Mouse (Mus musculus) adrenal gland, postnatal 10 days (tissue): ENCODE measurements around the gene Rasl10a. TPM values are rescaled to one million over a fixed set of nuclear protein-coding genes. Genes with fewer than 3 reads are reported as not detected.
A peak's percentile ranks its signal among the peaks of the same experiment; 100 is the strongest.

Experiments used
- DNase-seq: peaks from one replicate; pipeline ENCODE4 v3.0.0; 2021; ENCODE audit warnings: mixed read lengths
- total RNA-seq, 2 experiments: library from RNA; stranded (reverse); gene quantifications; 2 replicates each; pipeline ENCODE4 v1.2.3; 2021

The Rasl10a gene
- total RNA-seq, 2 experiments from 2014 or later = 0.33 to 0.97 TPM

DNA sequence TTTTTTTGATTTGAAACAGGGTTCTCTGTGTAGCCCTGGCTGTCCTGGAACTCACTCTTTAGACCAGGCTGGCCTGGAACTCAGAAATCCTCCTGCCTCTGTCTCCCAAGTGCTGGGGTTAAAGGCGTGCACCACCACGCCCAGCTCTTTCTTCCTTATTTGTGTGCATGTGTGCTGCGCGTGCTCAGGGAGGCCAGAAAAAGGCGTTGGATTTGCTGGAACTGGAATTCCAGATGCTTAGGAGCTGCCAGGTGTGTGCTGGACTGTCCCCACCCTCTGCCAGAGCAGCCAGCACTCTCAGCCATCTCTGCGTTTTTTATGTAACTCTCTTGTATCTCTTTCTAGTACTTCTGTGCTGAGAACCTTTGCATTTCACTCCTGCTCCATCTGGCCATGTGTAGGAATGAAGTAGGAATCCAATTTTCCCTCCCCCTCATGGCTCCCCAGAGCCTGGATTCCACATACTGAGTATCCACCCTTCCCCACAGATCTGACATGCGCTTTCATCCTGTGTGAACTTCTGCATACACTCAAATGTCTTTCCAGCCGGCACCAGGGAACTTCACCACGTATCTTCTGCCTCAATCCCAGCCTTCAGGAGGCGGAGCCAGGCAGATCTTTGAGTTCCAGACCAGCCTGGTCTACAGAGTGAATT is 5.6 kb upstream of the Rasl10a start:
- no peak for DNase-seq

DNA sequence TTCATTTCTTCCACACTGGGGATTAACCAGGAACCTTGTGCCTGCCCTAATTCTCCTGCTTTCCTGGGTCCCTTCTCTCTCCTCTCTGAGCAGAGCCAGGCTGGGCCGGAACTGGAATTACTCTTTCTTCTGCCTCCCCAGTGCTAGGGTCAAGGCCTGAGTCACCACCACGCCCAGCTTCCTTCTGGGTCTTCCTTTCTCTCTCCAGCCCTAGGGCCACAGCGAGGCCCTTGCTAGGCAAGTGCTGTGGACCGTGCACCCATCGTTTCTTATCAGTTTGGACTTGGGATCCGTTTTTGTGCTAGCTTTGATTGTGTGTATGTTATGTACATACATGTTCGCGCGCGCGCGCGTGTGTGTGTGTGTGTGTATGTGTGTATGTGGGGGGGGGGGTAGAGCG is 3.8 kb upstream of the Rasl10a start:
- no peak for DNase-seq

DNA sequence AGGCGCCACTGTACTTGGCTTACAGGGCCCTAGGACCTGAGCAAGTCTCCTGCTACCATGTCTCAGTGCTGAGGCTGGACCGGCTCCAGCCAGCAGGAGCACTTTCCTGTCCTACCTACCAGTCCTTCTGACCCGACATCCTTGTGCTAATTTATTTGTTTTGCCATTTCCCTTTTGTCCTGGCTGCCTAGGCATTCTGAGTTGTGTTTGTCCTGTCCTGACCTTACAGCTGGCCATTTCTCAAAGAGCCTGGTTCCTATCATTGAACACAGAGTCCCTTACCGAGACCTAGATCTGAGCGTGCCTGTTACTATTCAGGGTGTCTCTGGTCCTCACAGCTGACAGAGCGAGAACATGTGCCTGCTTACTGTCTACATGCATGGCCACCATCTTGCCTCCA is 3.1 kb upstream of the Rasl10a start:
- DNase-seq = no peak

DNA sequence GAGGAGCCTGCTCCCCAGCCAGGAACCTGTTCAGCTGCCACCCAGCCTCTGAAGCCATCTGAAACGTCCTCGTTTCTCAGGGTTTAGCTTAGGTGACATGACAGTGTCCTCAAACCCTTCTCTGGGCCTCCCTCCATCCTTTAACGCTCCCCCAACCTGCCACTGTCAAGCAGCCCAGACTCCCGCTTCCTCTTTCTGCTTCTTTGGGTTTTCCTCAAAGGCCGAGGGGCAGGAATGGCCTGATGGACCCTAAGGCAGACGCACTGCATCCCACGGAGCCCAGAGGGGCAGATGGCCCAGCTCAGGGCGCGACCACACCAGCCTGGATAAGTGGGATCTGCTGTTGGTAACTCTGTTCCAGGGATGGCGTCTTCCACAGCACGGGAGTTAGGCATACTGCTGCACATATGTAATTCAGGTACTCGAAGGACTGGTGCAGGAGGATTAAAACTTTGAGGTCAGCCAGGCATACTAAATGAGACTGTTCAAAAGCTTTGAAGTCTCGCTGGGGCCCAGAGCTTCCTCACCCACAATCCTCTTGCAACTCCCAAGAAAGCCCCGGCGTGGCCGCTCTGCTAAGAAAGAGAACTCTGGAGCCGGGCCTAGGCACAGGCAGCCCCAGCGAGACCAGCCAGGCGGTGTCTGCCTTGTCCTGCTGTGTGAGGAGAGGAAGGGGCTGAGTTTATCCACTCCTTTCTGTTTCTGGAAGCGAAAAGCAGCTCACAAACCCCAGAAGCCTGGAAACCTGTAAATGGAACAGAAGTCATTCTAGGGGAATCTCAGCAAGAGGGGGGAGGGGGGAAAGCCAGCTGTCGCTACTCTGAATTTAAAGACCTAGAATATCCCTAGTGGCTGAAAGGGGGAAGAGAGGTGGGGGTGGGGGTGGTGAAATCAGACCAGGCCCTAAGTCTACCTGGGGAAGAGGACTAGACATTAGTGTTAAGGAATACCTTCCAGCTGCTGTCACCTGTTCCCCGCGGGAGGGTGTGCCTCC is 1.7 kb upstream of the Rasl10a start:
- DNase-seq = no peak

DNA sequence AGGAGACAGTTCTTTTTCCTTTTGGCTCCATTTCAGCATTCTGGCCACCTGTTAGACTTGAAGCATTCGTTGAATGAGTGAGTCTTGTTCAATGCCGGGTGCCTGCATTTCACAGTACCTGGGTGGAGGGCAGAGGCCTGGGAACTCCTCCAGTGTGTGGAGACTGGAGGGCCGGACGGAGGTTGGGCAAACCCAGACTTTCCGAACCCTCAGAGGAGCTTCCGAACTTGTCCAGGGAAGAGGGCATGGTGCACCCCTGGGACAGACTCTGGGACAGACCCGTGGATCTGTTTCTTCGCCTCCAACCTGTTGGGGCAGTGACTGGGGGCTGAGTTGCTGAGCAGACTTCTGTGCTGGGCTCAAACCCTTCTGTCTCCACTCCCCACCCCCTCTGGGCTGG is 864 bp upstream of the Rasl10a start:
- DNase-seq = no peak

DNA sequence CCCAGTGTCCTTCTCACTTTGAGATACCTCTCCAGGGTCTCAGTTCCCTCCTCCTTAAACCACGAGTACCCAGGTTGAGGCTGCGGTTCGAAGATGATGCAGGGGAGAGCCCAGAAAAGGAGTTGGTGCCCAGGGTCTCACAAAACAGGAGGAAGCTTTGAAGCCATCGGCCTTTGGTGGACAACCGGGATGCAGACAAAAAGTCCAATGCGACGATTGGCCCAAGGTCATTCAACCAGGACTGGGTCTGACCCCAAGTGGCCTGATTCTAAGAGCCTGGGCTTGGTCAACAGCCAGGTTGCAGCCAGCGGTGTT is 430 bp upstream of the Rasl10a start:
- no peak for DNase-seq

DNA sequence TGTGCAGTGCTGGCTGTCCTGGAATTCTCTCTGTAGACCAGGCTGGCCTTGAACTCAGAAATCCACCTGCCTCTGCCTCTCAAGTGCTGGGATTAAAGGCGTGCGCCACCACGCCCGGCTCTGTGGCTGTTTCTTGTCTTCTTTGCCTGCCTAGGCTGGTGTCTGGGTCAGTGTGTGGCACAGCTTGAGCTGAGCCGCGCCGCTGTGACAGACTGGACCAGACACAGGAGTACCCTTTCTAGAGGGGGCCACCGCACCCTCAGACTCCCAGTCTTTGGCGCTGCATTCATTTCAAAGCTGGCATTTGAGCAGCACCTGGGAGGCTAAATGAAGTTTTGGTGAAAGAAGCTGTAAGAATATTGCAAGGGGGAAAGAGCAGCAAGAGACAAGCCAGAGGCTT is 855 bp downstream of the Rasl10a start:
- no peak for DNase-seq

DNA sequence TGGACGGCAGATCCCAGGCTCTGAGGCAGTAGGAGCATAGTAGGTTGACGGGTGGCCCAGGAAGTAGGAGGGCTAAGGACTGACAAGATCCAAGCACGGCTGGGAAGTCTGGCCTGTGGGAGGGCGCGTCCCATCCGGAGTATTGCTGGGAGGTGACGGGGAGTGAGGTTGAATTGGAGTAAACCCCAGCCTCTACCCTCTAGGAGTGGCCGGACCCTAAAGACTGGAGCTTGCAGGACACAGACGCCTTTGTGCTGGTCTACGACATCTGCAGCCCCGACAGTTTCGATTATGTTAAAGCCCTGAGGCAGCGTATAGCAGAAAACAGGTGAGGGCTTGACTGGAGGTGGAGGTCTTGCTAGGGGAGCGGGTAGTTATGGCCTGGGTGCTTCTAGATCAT is 1.3 kb downstream of the Rasl10a start:
- DNase-seq = no peak

DNA sequence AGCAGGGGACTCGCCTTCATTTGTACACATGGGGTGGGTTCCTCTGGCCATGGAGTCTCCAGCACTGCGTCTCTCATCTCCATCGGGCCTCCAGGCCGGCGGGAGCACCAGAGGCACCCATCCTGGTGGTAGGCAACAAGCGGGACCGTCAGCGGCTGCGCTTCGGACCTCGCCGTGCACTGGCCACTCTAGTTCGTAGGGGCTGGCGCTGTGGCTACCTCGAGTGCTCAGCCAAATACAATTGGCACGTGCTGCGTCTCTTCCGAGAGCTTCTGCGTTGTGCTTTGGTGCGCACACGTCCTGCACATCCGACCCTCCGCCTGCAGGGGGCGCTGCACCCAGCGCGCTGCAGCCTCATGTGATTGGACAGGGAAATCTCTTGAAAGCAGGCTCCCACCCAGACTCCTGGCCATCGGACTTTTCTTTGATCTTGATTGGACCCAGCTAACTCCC is 1.8 kb downstream of the Rasl10a start:
- DNase-seq = peak; percentile 58

DNA sequence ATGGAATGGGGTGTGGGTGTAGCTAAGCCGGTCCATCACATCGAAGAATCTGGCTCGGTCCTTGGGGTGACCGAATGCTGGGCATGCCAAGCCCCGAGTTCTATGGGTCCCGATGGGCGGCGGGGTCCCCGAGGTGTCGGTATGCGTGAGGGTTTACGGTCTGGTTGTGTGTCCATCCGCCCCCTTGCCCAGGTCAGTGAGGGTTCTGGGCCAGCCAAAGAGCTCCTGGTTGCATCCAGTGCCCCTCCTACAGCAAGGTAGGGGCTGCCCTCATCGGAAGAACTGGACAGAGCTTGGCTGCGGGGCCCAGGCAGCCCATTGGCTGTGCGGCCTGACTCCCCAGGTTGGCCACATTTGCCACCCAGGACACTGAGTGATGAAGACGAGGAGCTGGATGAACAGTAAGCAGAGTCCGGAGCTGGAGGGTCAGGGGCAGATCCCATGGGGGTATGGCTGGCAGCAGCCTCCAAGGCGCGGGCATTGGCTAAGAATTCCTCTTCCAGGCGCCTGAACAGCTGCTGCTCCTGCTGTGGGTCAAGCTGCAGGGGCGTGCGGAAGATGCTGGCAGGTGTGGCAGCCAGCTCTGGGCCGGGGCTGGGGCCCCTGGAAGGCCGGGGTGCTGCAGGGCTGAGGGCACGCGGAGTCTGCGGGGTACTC is 3.0 kb downstream of the Rasl10a start:
- peak; percentile 38 for DNase-seq

DNA sequence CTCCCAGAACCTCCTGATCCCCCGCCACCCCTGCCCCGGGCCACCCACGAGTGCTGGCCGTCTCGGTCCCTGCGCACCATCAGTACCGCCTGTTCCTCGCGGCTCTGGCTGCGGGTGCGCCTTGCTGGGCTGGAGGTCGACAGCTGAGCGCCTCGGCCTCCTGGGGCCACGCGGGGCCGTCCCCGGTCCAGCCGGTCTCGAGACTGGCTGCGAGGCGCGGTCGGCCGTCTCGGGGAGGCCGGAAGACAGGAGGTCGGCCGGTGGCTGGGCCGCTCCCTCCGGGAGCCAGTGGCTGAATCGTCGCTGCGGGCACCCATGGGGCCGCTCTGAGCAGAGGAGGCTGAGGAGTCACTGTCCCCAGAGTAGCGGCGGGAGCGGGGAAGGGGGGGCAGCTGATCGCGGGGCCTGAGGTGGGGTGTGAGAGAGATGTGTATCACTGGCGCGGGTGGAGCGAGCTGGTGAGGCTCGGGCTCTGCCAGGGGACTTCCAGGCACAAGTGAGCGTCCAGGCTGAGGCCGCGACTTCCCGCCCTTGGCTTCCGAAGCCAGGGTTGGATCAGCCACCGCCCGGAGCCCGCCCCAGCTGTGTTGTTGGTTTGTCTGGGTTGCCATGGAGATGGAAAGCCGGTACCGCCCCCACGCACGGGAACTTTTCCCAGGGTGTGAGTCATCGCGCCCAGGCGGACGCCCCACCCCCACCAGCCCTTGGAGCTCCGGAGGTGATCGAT is 3.6 kb downstream of the Rasl10a start:
- peak; percentile 97 for DNase-seq

DNA sequence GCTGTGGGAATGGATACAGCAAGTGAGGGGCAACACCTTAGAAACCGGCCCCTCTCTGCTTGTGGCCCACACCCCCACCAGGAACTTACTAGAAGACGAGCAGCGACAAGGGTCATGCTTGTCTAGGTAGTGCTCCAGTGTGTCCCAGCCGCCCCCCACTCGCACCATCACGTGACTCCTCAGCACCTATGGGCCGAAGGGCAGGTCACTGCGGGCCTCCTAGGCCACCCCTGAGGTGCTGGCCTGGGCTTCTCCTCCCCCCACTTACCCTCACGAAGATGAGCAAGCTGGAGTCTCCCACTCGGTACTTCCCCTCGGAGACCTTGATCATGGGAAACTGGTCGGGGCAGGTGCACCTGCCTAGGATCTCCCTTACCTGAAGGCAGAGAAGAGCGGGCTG is 4.4 kb downstream of the Rasl10a start:
- no peak for DNase-seq

DNA sequence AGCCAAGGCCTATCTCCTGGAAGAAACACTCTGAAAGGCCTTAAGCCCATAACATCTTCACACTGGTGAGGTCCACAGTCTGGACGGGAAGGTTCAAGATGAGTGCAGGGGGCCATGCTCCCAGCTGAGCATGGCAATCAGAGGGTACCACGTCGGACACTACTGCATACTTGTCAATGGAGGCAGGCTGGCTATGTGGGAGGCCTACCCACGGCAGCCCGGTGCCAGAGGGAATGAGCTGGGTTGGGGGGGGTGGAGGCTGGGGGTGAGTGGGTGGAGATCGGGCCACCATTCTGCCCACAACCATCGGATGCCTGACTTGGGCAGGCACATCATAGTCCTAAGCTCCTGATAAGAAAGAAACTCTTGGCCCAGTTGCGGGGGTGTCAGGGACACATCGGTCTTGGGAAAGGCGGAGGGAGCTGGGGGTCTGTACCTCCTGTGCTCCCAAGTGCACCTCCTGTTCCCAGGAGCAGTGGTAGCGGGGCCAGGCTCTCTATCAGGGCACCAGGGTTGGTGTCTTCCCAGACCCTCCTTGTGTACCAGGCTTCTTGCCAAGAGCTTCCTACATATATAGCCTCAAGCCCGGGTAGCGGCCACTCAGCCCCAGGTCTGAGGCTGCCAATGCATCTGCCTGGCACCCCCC is 5.1 kb downstream of the Rasl10a start:
- no peak for DNase-seq

DNA sequence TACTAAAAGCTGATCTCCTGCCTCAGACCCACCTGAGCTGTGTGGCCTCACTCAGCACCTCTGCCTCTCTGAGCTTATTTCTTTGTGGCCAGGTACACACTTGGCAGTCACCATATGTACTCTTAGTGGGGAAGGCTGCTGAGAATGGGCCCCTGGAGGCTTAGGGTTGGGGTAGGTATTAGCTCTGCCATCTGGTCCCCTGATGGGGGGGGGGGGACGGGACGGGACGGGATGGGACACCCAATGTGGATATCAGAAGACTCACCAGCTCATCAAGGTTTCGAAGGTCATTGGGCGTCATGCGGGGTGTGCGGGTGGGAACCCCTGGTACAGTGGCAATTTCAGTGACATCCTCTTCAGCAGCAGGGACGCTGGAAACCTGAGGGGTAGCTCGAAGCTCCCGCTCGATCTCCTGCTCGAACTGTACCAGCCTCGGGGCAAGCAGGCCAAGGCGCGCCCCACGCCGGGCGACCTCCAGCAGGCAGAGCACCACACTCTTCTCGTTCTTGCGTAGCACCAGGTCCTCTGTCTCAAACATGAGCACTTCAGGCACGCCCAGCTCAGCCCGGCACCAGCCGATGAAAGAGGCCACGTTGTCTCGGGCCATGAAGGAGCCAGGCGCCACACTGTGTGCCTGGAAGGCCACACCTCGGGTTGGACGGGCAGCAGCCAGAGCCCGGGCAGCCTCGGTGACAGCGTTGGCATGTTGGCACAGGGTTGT is 5.8 kb downstream of the Rasl10a start:
- no peak for DNase-seq

DNA sequence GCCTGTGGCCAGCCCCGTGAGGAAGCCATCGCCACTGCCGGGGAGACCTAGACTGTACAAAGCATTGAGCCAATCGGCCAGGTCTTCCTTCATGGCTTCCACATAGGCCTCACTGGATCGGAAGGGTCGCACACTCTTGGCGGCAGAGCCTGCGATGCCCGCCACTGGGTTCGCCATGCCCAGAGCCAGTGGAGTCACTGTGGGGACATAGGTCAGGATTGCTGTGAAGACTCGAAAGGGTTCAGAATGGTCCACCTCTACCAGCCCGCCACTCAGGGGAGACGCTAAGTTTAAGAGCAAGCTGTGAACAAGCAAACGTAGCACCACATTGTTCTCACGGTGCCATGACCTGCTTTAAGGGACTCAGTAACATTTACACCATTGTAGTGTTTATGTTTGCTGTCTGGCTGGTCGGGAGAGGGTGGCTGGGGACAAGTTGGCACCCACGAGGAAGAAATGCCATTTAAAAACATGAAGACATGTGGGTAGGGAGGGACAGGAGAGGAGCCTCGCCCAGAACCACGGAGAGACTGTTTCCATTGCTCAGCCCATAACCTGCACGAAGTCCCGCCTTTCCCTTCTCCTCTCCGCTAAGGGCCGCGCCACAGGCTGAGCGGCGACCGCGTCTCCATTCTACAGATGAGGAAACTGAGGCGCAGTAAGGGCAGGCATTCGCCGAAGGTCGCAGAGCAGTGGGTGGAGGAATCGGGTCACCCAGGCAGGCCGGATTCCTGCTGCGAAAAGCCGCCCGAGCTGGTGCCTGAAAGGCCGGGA is 6.5 kb downstream of the Rasl10a start:
- no peak for DNase-seq

DNA sequence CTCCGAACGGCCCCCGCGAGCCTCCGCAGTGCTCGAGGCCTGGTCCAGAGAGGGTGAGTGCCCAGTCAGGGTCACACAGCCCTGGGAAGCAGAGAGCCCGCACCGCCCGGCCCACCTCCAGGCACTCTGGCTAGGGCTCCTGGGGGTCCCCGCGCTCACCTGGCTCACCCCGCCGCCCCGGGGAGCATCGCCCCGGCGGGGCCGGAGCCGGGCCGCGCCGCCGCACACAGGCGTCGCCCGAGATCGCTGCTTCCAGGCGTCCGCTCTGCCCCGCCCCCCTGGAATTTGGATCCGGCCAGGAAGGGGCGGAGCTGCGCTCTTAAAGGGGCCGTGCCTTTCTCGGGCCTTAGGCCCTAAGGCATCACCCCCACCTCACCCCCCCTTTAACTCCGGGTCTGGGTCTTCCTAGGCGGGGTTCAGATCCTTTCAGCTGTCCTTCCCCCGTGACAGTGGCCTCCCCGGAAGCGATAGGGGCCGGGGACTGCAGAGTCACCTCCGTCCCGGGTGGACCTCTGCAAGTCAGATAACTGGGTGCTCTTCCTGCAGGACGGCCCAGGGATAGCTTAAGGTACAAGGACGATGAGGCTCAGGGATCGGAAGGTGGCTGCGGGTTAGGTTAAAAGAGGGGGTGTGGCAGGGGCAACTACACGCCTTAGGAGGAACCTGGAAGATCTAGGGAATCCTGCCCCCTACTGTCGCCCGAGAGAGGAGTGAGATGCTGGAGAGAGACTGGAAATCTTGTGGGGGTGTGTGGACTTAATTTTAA is 7.3 kb downstream of the Rasl10a start, which contains the start of gene Gas2l1:
Gene Gas2l1 (minus strand): TSS at position 272 of the 766 bp plus-strand sequence.
- peak; percentile 95 for DNase-seq

DNA sequence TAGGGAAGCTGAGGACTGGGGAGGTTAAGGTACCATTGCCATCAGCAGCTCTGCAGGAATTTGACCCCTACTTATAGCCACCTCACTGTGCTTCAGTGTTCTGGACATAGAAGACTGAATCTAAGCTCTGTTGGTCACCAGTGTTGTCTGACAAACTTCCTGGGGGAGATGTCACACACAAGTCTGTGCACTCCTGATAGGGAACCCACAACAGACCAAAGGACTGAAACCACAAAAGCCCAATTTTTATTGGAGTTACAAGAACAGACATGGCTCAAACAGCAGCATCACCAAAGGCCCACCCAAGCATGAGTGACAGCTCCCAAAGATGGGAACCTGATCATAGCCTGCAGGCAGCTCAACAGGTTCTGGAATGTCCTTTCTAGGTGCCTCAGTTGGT is 9.1 kb downstream of the Rasl10a start:
- no peak for DNase-seq

DNA sequence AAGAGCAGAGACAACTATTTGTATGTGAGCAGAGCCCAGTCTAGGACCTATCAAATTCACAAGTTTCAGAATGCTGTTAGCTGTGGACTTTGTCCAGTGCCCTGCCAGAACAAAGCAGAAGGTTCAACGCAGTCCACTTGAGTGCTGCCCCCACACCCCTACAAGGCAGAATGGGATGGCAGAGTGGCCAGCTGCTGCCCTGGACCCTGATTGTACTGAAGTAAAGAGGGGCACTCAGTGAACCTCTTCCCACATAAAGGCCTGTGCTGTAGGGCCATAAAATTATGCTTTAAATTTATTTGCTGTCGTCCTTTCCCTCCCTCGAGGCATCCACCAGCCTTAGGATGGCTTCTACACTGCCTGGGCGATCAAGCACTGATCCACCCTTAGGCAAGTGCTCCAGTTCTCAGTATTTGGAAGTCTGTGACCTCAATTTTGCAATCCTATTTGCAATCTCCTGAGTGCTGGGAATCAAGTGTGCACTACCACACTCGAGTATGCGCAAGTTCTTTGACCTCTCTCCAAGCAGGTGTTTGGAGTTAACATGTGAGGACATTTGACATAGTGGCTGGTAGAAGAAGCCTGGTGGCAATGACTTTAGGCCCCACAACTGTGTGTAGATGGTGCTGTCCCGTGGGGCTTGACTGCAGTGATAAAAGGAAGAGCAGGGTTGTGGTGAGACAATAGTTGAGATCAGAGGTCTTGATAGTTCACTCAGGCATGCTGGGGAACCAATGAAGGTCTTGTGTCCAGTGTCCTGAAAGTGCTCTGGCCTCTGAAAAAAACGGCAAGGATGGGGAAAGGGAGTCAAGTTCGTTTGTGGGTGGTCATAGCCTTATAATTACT is 10.4 kb downstream of the Rasl10a start:
- DNase-seq = no peak

DNA sequence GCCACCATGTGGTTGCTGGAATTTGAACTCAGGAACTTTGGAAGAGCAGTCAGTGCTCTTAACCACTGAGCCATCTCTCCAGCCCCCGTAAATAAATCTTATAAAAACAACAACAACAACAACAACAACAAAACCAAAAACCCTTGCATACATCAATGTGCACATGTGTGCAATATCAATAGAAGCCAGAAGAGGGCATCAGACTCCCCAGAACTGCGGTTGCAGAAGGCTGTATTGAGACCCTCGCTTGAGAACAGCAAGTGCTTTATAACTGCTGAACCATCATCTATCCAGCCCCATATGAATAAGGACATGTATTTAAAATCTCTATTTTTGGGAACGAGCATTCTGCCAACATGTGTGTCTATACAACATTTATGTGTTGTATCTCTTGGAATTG is 17.0 kb downstream of the Rasl10a start:
- no peak for DNase-seq
